Mouse (Mus musculus): ENCODE results near the gene Arhgap10. TPM values are rescaled to one million over a fixed set of nuclear protein-coding genes. Genes with fewer than 3 reads are reported as not detected.
A peak's percentile ranks its signal among the peaks of the same experiment; 100 is the strongest.

Arhgap10 gene
- polyA plus RNA-seq, 1 experiment from 2014 or later: 23.2 TPM

DNA sequence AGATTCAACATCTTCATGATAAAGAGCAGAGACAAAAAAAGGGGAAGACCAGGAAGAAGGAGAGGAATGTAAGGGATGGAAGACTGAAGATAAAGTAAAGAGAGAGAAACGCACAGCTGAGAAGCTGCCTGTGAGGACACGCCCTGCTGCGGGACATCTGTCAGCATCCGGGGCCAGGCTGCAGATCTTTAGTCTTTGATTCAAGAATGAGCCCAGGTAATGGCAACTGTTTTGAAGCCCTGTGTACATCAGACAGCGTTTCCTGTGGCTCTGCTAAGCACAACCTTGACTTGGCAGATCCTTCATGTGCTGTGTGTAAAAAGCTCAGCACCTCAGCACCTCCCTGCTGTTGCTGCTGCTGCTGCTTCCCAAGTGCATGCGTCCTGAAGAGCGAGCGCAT lies 134.1 kb downstream of the Arhgap10 start:
- ATAC-seq (ENCODE audit: insufficient read depth) (no peak), DNase-seq (no peak)
- no peaks in the 10 kb centered on the region for H3K27me3 ChIP-seq (ENCODE audit: insufficient read depth, low read length)
- no peak overlapping the region for H3K9ac ChIP-seq
- H3K9me3 ChIP-seq (ENCODE audit: low read depth, low read length): no peaks in the 10 kb centered on the region
- no peak overlapping the region for H3K27ac ChIP-seq (ENCODE audit: low read depth)
- 86% methylated on average over 8 of the region's 8 CpGs for WGBS
- no peaks in the 10 kb centered on the region for H3K4me1 ChIP-seq (ENCODE audit: insufficient read depth)
- no peak overlapping the region for H3K4me2 ChIP-seq
- no peak for TF ChIP-seq CTCF (IDR thresholded peaks at IDR 0.05; ENCODE audit: low read depth)
- H3K36me3 ChIP-seq (ENCODE audit: insufficient read depth): peaks cover 29% of the 10 kb centered on the region
- H3K4me3 ChIP-seq (ENCODE audit: low read depth, low read length): no peak overlapping the region

DNA sequence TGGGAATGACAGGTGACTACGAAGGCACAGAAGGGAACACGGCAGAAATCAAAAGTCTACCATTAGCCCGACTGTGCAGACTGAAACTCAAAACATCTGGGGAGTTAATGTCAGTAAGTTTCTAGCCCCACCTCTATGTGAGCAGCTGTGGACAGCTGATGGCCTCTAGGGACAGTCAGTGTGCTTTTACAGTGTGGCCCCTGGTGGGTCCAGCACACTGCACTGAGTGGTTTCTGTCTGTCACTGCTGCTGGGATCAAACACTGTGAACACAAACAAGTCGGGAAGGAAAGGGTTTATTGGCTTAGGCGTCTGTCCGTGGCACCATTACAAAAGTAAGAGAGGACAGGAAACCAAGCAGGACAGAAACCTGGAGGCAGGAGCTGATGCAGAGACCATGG lies 136.9 kb downstream of the Arhgap10 start:
- H3K9ac ChIP-seq: no peak overlapping the region
- H3K27ac ChIP-seq (ENCODE audit: low read depth): no peak overlapping the region
- 53% methylated on average over 6 of the region's 6 CpGs for WGBS
- ATAC-seq (ENCODE audit: insufficient read depth) (no peak), DNase-seq (no peak)
- no peak for TF ChIP-seq CTCF (IDR thresholded peaks at IDR 0.05; ENCODE audit: low read depth)
- H3K36me3 ChIP-seq (ENCODE audit: insufficient read depth): peaks cover 21% of the 10 kb centered on the region; the same call in 1 of the 2 replicates
- H3K4me2 ChIP-seq: no peak overlapping the region
- peaks cover 7% of the 10 kb centered on the region for H3K4me1 ChIP-seq (ENCODE audit: insufficient read depth)
- no peaks in the 10 kb centered on the region for H3K9me3 ChIP-seq (ENCODE audit: low read depth, low read length)
- H3K4me3 ChIP-seq (ENCODE audit: low read depth, low read length): no peak overlapping the region
- H3K27me3 ChIP-seq (ENCODE audit: insufficient read depth, low read length): no peaks in the 10 kb centered on the region

DNA sequence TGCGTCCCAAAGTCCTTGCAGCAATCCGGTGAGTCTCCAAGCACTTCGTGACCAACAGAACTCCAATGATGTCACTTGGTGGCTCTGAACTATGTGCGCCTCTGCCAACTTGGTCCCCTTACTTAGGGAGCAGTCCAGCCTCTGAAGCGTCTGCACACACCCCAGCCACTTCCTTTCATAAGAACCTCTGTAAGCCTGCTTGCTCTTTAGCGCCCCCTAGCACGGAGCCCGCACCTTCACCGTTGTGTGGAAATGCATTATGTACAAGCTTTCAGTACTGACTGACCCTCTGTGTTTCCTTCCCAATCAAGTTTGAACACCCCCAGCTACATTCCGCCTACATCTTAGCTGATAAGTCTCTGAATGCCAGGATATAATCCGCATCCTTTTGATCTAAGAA lies 138.5 kb downstream of the Arhgap10 start:
- H3K4me2 ChIP-seq: no peak overlapping the region
- H3K4me1 ChIP-seq (ENCODE audit: insufficient read depth): peaks cover 7% of the 10 kb centered on the region
- no peak overlapping the region for H3K9ac ChIP-seq
- H3K9me3 ChIP-seq (ENCODE audit: low read depth, low read length): no peaks in the 10 kb centered on the region
- H3K36me3 ChIP-seq (ENCODE audit: insufficient read depth): peaks cover 17% of the 10 kb centered on the region; the same call in 1 of the 2 replicates
- DNase-seq: peak; percentile 63
- no peaks in the 10 kb centered on the region for H3K27me3 ChIP-seq (ENCODE audit: insufficient read depth, low read length)
- H3K27ac ChIP-seq (ENCODE audit: low read depth): no peak overlapping the region
- WGBS: 62% methylated on average over 11 of the region's 11 CpGs
- TF ChIP-seq CTCF (IDR thresholded peaks at IDR 0.05; ENCODE audit: low read depth): peak; percentile 61
- no peak overlapping the region for H3K4me3 ChIP-seq (ENCODE audit: low read depth, low read length)
- no peak for ATAC-seq (ENCODE audit: insufficient read depth)

DNA sequence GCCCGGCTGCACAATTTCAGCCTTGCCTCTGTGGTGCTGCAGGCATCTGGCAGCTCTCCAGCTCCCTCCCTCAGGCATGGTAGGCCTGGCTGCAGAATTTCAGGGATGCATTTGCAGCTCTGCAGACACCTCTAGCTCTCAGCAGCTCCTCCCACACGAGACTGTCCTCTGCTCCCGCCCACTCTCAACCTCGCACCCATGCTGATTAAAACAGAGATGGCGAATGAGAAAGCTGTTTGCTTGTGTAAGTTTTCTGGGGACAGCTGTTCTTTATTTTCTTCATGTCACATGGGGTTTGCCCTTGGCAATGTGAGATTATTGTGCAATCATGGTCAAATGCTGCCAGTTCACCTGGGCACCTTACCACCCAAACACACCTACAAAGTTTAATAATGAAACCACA lies 141.3 kb downstream of the Arhgap10 start:
- Histone ChIP-seq H3K4me1 (ENCODE audit: insufficient read depth) (peaks cover 7% of the 10 kb centered on the region), H3K4me2 (no peak overlapping the region), H3K27ac (ENCODE audit: low read depth) (no peak overlapping the region), H3K9ac (no peak overlapping the region), H3K4me3 (ENCODE audit: low read depth, low read length) (no peak overlapping the region), H3K36me3 (ENCODE audit: insufficient read depth) (peaks cover 16% of the 10 kb centered on the region; the same call in 1 of the 2 replicates), H3K9me3 (ENCODE audit: low read depth, low read length) (no peaks in the 10 kb centered on the region), H3K27me3 (ENCODE audit: insufficient read depth, low read length) (no peaks in the 10 kb centered on the region)
- ATAC-seq (ENCODE audit: insufficient read depth): peak; percentile 74
- TF ChIP-seq CTCF (IDR thresholded peaks at IDR 0.05; ENCODE audit: low read depth): no peak
- DNase-seq: peak; percentile 74
- WGBS: 20% methylated on average over 5 of the region's 5 CpGs

DNA sequence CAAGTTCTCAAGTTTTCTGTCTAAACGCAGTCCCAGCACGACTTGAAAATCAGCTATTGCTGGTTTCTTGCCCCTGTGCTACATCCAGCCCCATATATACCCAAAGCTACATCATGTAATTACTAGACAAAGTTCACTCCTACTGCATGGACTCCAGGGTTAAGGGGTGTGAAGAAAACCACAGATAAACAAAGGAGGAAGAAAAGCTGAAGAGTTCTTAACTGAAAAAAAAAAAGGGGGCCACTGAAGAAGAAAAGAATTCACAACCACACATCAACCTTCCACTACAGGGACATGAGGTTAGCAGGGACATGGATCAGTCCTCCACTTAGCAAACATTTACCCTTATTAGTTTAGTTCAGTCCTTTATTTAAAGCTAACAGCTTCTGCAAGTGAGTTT lies 141.8 kb downstream of the Arhgap10 start:
- 79% methylated on average over 2 of the region's 2 CpGs for WGBS
- Histone ChIP-seq H3K4me2 (no peak overlapping the region), H3K9me3 (ENCODE audit: low read depth, low read length) (no peaks in the 10 kb centered on the region), H3K27ac (ENCODE audit: low read depth) (no peak overlapping the region), H3K27me3 (ENCODE audit: insufficient read depth, low read length) (no peaks in the 10 kb centered on the region), H3K36me3 (ENCODE audit: insufficient read depth) (peaks cover 11% of the 10 kb centered on the region; the same call in 1 of the 2 replicates), H3K9ac (no peak overlapping the region), H3K4me1 (ENCODE audit: insufficient read depth) (peaks cover 7% of the 10 kb centered on the region), H3K4me3 (ENCODE audit: low read depth, low read length) (no peak overlapping the region)
- DNase-seq (no peak), ATAC-seq (ENCODE audit: insufficient read depth) (0 out of 2 replicates have a peak, but pooled peaks have one; percentile 11)
- TF ChIP-seq CTCF (IDR thresholded peaks at IDR 0.05; ENCODE audit: low read depth): no peak

DNA sequence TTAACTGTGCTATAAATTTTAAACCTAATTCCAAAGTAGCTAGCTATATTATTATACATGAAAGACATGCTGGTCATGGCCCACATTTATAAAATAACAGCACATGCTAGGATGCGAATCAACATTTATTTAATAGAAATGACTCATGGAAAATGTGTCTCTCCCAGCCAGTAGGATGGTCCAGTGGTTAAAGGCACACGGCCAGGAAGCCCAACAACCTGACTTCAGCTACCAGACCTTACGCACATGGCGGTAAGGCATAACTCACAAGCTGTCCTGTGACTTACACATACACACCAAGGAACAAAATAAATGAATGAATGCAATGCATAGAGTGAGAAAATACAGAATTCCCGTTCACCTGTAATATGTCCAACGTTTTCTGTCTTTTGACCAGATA lies 146.7 kb downstream of the Arhgap10 start:
- Histone ChIP-seq H3K9ac (no peak overlapping the region), H3K4me1 (ENCODE audit: insufficient read depth) (peaks cover 6% of the 10 kb centered on the region), H3K4me2 (no peak overlapping the region), H3K36me3 (ENCODE audit: insufficient read depth) (peaks cover 4% of the 10 kb centered on the region; the same call in 1 of the 2 replicates), H3K4me3 (ENCODE audit: low read depth, low read length) (no peak overlapping the region), H3K9me3 (ENCODE audit: low read depth, low read length) (no peaks in the 10 kb centered on the region), H3K27ac (ENCODE audit: low read depth) (no peak overlapping the region), H3K27me3 (ENCODE audit: insufficient read depth, low read length) (no peaks in the 10 kb centered on the region)
- TF ChIP-seq CTCF (IDR thresholded peaks at IDR 0.05; ENCODE audit: low read depth): no peak
- DNase-seq (no peak), ATAC-seq (ENCODE audit: insufficient read depth) (no peak)
- 88% methylated on average over 6 of the region's 6 CpGs for WGBS

DNA sequence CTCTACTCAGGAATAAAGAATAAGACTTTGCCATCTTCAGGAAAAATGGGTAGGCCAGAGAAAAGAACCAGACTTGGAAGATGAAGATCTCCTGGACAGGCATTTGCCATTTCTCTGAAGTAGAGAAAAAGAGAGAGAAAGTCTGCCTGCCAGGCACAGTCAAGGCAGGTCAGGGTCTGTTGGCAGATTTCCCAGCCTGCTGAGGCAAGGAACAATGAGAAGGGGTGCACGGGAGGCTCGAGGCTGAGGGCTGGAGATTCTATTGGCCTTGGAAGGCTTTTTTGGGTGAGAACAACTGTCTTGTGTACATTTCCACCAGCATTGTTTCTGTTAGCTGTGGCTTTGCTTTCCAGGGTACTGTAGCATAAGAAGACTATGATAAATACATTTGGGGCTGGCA lies 147.4 kb downstream of the Arhgap10 start:
- no peak for TF ChIP-seq CTCF (IDR thresholded peaks at IDR 0.05; ENCODE audit: low read depth)
- H3K27ac ChIP-seq (ENCODE audit: low read depth): no peak overlapping the region

More for the DNA sequence above, 147.4 kb downstream of the Arhgap10 start:
- H3K4me3 ChIP-seq (ENCODE audit: low read depth, low read length): no peak overlapping the region
- 9% methylated on average over 2 of the region's 2 CpGs for WGBS
- H3K27me3 ChIP-seq (ENCODE audit: insufficient read depth, low read length): no peaks in the 10 kb centered on the region
- H3K9ac ChIP-seq: no peak overlapping the region
- DNase-seq (peak; percentile 64), ATAC-seq (ENCODE audit: insufficient read depth) (peak; percentile 48; the same call in 1 of the 2 replicates)
- no peak overlapping the region for H3K4me2 ChIP-seq
- no peaks in the 10 kb centered on the region for H3K9me3 ChIP-seq (ENCODE audit: low read depth, low read length)
- peaks cover 4% of the 10 kb centered on the region; the same call in 1 of the 2 replicates for H3K36me3 ChIP-seq (ENCODE audit: insufficient read depth)
- peaks cover 6% of the 10 kb centered on the region; the same call in 1 of the 2 replicates for H3K4me1 ChIP-seq (ENCODE audit: insufficient read depth)
